Mouse (Mus musculus): Measurements from ENCODE around the gene Kcnab1. TPM values are rescaled to one million over a fixed set of nuclear protein-coding genes. Genes with fewer than 3 reads are reported as not detected.

Gene Kcnab1
- polyA plus RNA-seq, 1 experiment from 2014 or later = 0.23 TPM

DNA sequence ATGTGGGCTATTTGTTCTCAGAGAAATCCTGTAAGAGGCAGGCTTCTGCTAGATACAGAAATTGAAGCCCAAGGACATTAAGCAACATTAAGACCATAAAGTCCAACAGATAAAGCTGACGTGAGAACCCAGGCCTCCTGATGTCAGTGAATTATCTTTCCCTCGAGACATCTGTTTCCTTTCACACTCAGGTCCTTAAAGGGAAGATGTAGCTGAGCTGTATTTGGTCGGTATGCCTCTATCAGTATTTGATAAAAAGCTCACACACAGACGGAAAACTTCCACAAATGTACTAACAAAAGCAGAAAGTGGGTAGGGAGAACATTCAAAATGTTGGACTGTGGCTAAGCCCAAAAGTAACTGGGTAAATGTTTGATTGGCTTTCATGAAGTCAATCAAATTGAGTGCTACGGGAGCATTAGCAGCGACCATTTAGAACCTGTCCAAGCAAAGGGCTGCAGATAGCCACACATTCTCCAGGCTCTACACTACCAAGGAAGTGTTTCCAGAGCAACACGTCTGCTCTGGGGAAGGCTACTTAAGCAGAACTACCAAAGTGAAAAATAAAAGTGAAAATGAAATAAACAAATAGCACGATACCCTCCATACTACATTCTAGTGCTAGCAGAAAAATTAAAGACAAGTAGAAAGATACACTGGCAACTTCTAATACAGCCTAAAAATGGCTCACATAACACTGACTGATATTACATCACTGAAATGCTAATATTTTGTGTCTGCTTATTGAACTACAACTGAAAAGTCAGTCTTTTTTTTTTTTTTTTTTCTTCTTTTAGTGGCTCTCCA is 251.2 kb downstream of the Kcnab1 start:
- no peaks in the 10 kb centered on the region for H3K27me3 ChIP-seq
- no peak for DNase-seq (ENCODE audit: low read depth, low spot score)
- ChIA-PET CTCF (interaction anchor here (0.7 to 2.3 kb wide), 6 partner anchors 7 to 168 kb away, joined by 3 to 9 read pairs (median 3); partner anchors contain the start of gene Tiparp), POLR2A (no interaction called here)
- no peak for ATAC-seq
- no peak for TF ChIP-seq CTCF (IDR thresholded peaks at IDR 0.05)
- in situ Hi-C loops (cut with MboI; ENCODE audit: low pct_unique_long_range_greater_than_20kb) = no loop called here

- CTCF ChIA-PET = no interaction called here
- no peaks in the 10 kb centered on the region for H3K27me3 ChIP-seq
- POLR2A ChIA-PET = no interaction called here
- no peak for ATAC-seq
- TF ChIP-seq CTCF (IDR thresholded peaks at IDR 0.05) = no peak
- no peak for DNase-seq (ENCODE audit: low read depth, low spot score)
- in situ Hi-C loops (cut with MboI; ENCODE audit: low pct_unique_long_range_greater_than_20kb) = no loop called here
Measured at GRCm38 (mm10) chr3:65363438-65363837, 254.3 kb downstream of the Kcnab1 start.

DNA sequence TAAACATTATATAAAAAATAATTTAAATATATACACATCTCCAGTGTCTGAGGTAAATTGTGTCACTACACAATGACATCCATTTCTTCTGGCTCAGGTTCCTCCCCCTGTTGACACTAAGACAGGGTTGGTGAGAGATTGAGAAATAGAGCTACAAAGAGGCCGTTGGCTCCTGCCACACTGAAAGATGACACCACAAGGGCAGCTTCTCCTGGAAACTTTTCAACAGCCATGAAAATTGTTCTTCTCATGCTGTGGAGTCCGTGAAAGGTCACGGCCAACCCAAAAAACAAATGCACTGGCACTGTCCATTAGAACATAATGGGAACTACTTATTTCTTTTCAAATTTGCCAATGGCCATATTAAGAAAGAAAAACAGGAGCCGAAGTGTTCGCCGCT is 256.0 kb downstream of the Kcnab1 start:
- ChIA-PET CTCF (interaction anchor here (0.7 to 1.9 kb wide), 6 partner anchors 10 to 35 kb away, joined by 3 to 8 read pairs (median 4); no protein-coding TSS in a partner anchor), POLR2A (interaction anchor here (0.7 kb wide), 2 partner anchors 14 to 24 kb away, joined by 3 to 4 read pairs; no protein-coding TSS in a partner anchor)
- TF ChIP-seq CTCF (IDR thresholded peaks at IDR 0.05) = no peak
- no peaks in the 10 kb centered on the region for H3K27me3 ChIP-seq
- ATAC-seq = no peak
- in situ Hi-C loops (cut with MboI; ENCODE audit: low pct_unique_long_range_greater_than_20kb) = no loop called here
- no peak for DNase-seq (ENCODE audit: low read depth, low spot score)

DNA sequence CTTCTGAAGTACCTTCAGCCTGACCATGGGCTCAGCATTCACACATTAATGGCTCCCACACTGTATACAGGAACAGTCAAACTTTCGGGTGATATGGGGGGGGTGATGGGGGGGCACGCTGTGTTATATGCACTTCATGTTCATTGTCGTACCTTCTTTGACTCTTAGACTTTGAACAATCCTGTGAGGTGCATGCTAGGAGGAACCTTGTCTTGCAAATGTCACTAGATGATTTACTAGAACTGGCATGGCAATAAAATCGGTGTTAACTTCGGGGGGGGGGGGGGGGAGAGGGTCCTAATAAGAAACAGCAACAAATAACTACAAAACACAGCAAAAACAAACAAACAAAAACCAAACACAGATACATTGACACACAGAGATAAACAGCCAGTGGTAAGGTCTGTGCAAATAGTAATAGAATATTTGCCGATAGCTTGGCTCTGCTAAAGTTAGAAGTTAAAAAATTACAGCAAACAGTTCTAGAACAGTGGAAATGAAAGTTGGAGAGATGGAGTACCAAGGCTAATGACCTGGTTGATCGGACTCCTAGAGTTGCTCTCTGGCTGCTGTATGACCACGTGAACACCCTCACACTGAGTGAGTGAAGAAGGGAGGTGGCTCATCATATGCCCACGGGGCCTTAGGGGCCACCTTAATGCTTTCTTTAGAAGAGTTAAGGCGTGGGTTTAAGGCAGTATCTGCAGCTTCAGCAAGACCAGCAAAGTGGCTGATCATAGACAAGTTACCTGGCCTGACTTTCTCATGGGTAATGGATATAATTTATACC is 256.9 kb downstream of the Kcnab1 start:
- POLR2A ChIA-PET = interaction anchor here (0.7 kb wide), 2 partner anchors 13 to 25 kb away, joined by 3 to 4 read pairs; no protein-coding TSS in a partner anchor
- no peak for ATAC-seq
- in situ Hi-C loops (cut with MboI; ENCODE audit: low pct_unique_long_range_greater_than_20kb) = no loop called here

GRCm38 (mm10) chr3:65367944-65368343 is 258.8 kb downstream of the Kcnab1 start:
- DNase-seq (ENCODE audit: low read depth, low spot score) (no peak), ATAC-seq (no peak)
- ChIA-PET POLR2A (no interaction called here), CTCF (interaction anchor here (1.5 to 2.6 kb wide), 2 partner anchors 9 to 12 kb away, joined by 4 to 8 read pairs; no protein-coding TSS in a partner anchor)
- no peak for TF ChIP-seq CTCF (IDR thresholded peaks at IDR 0.05)
- in situ Hi-C loops (cut with MboI; ENCODE audit: low pct_unique_long_range_greater_than_20kb) = no loop called here
- H3K27me3 ChIP-seq = no peaks in the 10 kb centered on the region

More for the DNA sequence above, 256.9 kb downstream of the Kcnab1 start:
- no peaks in the 10 kb centered on the region for H3K27me3 ChIP-seq
- TF ChIP-seq CTCF (IDR thresholded peaks at IDR 0.05) = no peak
- DNase-seq (ENCODE audit: low read depth, low spot score) = no peak
- CTCF ChIA-PET = interaction anchor here (0.7 to 2.6 kb wide), 7 partner anchors 8 to 36 kb away, joined by 3 to 9 read pairs (median 4); no protein-coding TSS in a partner anchor

GRCm38 (mm10) chr3:65372552-65372951 is 263.4 kb downstream of the Kcnab1 start:
- no peak for ATAC-seq
- no peak for TF ChIP-seq CTCF (IDR thresholded peaks at IDR 0.05)
- no peak for DNase-seq (ENCODE audit: low read depth, low spot score)
- in situ Hi-C loops (cut with MboI; ENCODE audit: low pct_unique_long_range_greater_than_20kb) = no loop called here
- ChIA-PET POLR2A (no interaction called here), CTCF (interaction anchor here (0.9 to 3.9 kb wide), 2 partner anchors 12 to 557 kb away, joined by 3 to 18 read pairs; no protein-coding TSS in a partner anchor)
- H3K27me3 ChIP-seq = no peaks in the 10 kb centered on the region

DNA sequence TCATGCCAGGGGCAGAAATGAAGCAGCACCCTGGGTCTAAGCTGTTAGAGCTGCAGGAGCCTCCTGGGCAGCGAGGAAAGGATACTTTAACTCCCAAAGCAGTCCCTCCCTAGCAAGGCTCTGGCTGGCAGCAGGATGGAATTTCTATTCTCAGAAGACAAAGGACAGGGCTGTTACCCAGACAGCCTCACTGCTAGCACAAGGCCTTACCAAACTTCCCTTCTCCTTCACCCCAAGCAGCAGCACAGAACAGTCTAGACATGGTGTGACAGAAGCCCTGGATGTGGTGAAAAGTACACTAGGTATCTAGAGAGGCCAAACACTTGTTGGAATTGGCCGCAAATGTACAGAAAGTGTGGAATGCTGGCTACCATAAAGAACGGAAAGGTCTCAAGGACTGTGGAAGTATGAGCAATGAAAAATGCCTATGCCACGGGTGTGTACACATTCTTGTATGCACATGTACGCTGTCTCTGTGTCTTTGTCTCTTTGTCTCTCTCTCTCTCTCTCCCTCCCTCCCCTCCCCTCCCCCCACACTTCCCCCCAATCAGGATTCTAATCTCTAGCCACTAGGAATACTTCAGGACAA is 264.5 kb downstream of the Kcnab1 start:
- POLR2A ChIA-PET = no interaction called here
- in situ Hi-C loops (cut with MboI; ENCODE audit: low pct_unique_long_range_greater_than_20kb) = no loop called here
- CTCF ChIA-PET = interaction anchor here (3.9 kb wide), 1 partner anchor 11 kb away, joined by 18 read pairs; no protein-coding TSS in a partner anchor
- TF ChIP-seq CTCF (IDR thresholded peaks at IDR 0.05) = no peak
- ATAC-seq (no peak), DNase-seq (ENCODE audit: low read depth, low spot score) (no peak)
- H3K27me3 ChIP-seq = no peaks in the 10 kb centered on the region

DNA sequence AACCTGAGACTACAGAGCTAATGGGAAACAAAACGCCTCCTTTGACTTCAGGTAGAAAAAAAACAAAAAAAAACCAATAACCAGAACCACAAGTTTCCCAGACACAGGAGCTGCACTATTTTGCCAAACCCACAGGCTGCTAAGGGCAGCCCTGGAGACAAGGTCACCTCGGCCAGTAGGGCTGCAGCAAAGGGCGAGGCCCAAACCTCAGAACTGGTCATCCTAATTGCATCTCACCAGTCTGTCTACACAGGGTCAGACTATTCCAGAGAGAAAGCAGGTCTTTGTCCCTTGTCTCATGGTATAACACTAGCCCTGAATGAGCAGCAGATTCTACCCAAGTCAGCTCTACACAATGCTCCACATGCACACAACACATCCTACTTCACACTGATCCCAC is 265.5 kb downstream of the Kcnab1 start:
- ChIA-PET CTCF (interaction anchor here (0.8 to 3.9 kb wide), 3 partner anchors 10 to 37 kb away, joined by 3 to 18 read pairs (median 3); no protein-coding TSS in a partner anchor), POLR2A (no interaction called here)
- in situ Hi-C loops (cut with MboI; ENCODE audit: low pct_unique_long_range_greater_than_20kb) = no loop called here
- DNase-seq (ENCODE audit: low read depth, low spot score) = no peak
- no peak for ATAC-seq
- TF ChIP-seq CTCF (IDR thresholded peaks at IDR 0.05) = no peak
- H3K27me3 ChIP-seq = no peaks in the 10 kb centered on the region

GRCm38 (mm10) chr3:65378724-65379123 is 269.5 kb downstream of the Kcnab1 start:
- POLR2A ChIA-PET = interaction anchor here (0.5 to 1.0 kb wide), 2 partner anchors 13 to 150 kb away, joined by 3 read pairs; partner anchors contain the start of gene Tiparp
- no peaks in the 10 kb centered on the region for H3K27me3 ChIP-seq
- TF ChIP-seq CTCF (IDR thresholded peaks at IDR 0.05) = no peak
- DNase-seq (ENCODE audit: low read depth, low spot score) = no peak
- CTCF ChIA-PET = interaction anchor here (1.1 to 3.4 kb wide), 5 partner anchors 12 to 551 kb away, joined by 3 to 9 read pairs (median 5); no protein-coding TSS in a partner anchor
- no peak for ATAC-seq
- in situ Hi-C loops (cut with MboI; ENCODE audit: low pct_unique_long_range_greater_than_20kb) = no loop called here
